Mouse (Mus musculus) bone marrow macrophage, adult 2 months (primary cell): Measurements from ENCODE around the gene Pacrg.

Source experiments
- CTCF ChIP-seq: IDR thresholded peaks from 2 replicates; pipeline ENCODE4 v1.5.1; 2012; ENCODE audit warnings: low read depth, mild to moderate bottlenecking, low read length, moderate library complexity
- POLR2A ChIP-seq: IDR thresholded peaks from 2 replicates; pipeline ENCODE4 v1.6.1; 2012; ENCODE audit warnings: mild to moderate bottlenecking, low read depth, low read length, borderline replicate concordance

DNA sequence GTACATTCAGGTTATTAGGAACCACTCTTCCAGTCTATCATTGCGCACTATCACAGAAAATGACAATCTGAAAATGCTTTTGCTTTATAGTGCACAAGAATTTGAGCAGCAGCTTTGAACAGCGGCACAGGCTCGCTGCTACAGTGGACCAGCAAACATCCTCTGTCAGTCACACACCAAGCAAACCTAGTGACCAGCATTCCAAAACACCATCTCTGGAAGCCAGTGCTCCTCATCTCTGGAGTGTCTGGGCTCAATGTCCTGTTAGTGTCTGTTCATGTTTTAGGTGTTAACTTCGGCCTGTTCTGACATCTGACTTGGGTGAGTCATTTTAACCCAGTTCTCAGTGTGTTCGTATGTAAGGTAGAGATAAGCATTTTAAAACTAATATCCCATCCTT lies 275.9 kb downstream of the Pacrg start:
- TF ChIP-seq POLR2A, result no peak
- no peak for TF ChIP-seq CTCF
